Mouse (Mus musculus): ENCODE results near the gene Dis3. TPM values are rescaled to one million over a fixed set of nuclear protein-coding genes. Genes with fewer than 3 reads are reported as not detected.
A peak's percentile ranks its signal among the peaks of the same experiment; 100 is the strongest.
"Not testable (repeated sequence)": the region's sequence is repeated elsewhere in the genome, so short reads cannot be mapped to it uniquely, and the experiment has no call there.

The Dis3 gene
- polyA plus RNA-seq, 1 experiment from 2014 or later: 24.8 TPM

DNA sequence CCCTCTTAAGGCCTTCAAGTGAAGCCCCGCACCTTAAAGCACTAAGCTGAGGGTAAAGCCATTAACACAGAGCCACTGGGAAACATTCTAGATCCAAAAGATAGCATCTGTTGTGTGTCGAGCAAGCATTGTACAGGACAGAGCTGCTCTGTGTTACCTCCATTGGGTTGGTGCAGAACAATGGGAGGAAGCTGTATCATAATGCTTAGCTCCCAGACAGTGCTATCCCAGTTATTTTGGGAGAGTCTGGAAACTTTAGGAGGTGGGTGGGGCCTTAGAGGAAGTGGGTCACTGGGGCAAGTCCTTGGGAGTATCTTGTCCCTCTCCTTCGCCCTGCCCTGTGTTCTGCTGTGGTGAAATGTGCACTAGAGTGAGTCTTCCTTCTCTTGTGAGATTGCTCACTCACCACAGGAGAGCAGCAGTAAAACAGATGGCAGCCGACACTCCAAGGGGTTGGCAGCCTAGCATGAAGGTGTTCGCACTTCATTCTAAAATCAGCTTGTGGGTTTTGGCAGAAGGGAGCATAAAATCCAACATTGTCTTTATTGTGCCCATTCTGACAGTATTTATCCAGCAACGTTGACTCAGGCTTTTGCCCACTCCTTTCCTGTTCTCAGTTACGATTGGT, 40.5 kb downstream of the Dis3 start:
- H3K36me3 ChIP-seq (ENCODE audit: poor library complexity, severe bottlenecking): peaks cover 44% of the 10 kb centered on the region

DNA sequence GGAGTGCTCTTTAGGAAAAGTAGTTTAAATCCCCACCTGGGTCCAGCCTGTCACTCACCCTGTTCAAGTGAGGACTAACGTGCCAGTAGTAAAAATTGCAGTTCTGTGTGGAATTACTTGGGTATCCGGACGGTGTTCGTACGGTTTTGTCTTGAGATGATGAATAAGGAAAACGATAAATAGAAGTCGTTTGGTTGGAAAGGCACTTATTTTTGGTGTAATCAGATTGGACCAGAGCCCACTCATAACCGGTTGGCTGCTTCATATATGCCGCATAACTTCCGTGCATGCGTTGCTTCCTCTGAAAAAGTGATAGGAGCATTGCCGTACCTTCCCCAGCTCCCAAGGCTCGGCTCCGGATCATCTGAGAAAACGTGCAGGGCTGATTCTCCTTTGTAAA, 52.8 kb downstream of the Dis3 start:
- Histone ChIP-seq H3K27me3 (no peaks in the 10 kb centered on the region), H3K9ac (peak overlapping the region; percentile 96), H3K4me2 (peak overlapping the region; percentile 78), H3K9me3 (replicated peaks) (no peaks in the 10 kb centered on the region), H3K4me3 (peak overlapping the region; percentile 99), H3K27ac (no peak overlapping the region; the same call in 1 of the 2 replicates), H3K36me3 (ENCODE audit: poor library complexity, severe bottlenecking) (peaks cover 3% of the 10 kb centered on the region; the same call in 1 of the 2 replicates), H3K4me1 (peaks cover 30% of the 10 kb centered on the region)
- peak; percentile 44; the same call in 1 of the 2 replicates for ATAC-seq
- WGBS: 1% methylated on average over 15 of the region's 15 CpGs

More for the DNA sequence above, 40.5 kb downstream of the Dis3 start:
- no peak overlapping the region for H3K4me2 ChIP-seq
- H3K9me3 ChIP-seq (replicated peaks): no peaks in the 10 kb centered on the region
- ATAC-seq: 0 out of 2 replicates have a peak, but pooled peaks have one; percentile 51
- no peaks in the 10 kb centered on the region for H3K4me1 ChIP-seq
- no peaks in the 10 kb centered on the region for H3K27me3 ChIP-seq
- 86% methylated on average over 7 of the region's 7 CpGs for WGBS
- H3K9ac ChIP-seq: no peak overlapping the region
- no peak overlapping the region for H3K4me3 ChIP-seq
- H3K27ac ChIP-seq: no peak overlapping the region

DNA sequence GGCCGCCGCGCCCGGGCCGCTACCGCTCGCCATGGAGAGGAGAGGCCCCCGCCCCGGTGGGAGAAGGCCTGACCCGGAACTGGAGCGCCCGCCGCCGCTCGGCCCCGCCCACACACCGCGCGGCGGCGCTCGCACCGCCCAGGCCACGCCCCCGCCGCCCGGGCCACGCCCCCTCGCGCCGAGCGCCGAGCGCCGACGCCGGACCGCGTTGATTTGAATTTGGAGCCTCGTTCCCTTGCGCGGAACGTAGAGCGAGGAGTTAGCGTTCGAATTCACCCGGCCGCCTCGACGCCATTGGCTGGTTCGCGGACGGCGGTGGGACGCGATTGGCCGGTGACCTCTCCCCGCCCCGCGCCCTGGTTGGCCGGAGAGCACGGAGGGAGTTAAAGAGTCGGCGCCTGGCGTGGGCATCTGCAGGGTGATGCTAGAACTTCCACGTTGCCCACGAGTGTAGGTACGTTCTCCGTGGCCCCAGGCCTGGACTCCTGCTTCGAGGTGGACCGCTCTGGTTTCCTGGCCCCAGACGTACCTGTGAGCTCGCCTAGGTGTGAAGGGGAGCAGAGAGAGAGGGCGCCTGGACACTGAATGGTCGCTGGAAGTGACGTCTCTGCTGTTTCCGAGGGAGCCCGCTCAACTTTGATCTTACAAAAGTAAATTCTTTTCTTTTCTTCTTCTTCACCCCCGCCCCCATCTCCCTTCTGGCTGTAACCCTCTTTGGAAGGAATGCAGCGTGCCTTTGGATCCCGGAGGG, 53.4 kb downstream of the Dis3 start, which contains the start of the genes Mzt1 and Bora:
Mzt1 (minus strand) TSS at position 104 of the 751 bp plus-strand sequence.
Bora (plus strand) TSS at position 192 of the 751 bp plus-strand sequence.
- H3K4me1 ChIP-seq: peaks cover 35% of the 10 kb centered on the region
- WGBS: under 1% methylated on average over 61 of the region's 81 CpGs
- H3K27me3 ChIP-seq: no peaks in the 10 kb centered on the region
- peaks cover 1% of the 10 kb centered on the region; the same call in 1 of the 2 replicates for H3K36me3 ChIP-seq (ENCODE audit: poor library complexity, severe bottlenecking)
- H3K27ac ChIP-seq: peak within 1 kb of the TSS; percentile 83
- H3K9me3 ChIP-seq (replicated peaks): no peaks in the 10 kb centered on the region
- H3K9ac ChIP-seq: peak within 1 kb of the TSS; percentile 96
- peak; percentile 96 for ATAC-seq
- H3K4me3 ChIP-seq: peak within 1 kb of the TSS; percentile 99
- peak within 1 kb of the TSS; percentile 78 for H3K4me2 ChIP-seq

DNA sequence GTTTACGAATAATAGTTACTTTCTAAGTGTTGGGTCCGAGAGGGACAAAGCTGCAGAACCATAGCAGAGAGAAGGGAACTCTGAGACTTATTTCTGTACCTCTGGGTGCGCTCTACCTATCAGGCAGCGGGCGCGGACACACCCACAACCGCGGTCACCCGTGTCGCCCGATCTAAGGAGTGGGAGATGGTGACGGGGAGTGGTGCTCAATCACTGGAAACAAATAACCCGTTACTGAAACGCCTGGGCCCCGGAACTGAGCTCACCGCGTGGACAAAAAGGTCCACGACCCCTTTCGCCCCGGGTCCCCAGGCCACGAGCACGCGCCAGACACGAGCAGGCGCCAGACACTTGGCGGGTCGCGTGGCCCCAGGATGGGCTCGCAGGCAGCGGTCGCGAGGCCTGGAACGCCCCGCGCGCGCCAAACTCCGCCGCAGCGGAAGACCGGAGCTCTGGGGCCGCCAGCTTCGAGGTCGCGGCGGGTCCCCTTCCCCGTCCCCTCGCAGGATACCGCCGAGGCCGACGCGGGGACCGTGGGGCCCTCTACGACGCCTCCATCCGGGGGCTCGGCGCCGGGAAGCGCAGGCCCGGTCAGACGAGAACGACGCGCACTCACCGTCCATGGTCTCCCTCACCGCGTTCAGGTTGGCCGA, 54.1 kb downstream of the Dis3 start:
- no peaks in the 10 kb centered on the region for H3K36me3 ChIP-seq (ENCODE audit: poor library complexity, severe bottlenecking)
- peak overlapping the region; percentile 96 for H3K9ac ChIP-seq
- peaks cover 38% of the 10 kb centered on the region for H3K4me1 ChIP-seq
- ATAC-seq: peak; percentile 34
- H3K4me3 ChIP-seq: peak overlapping the region; percentile 99
- peak overlapping the region; percentile 78 for H3K4me2 ChIP-seq
- H3K27ac ChIP-seq: peak overlapping the region; percentile 83
- no peaks in the 10 kb centered on the region for H3K9me3 ChIP-seq (replicated peaks)
- H3K27me3 ChIP-seq: no peaks in the 10 kb centered on the region
- under 1% methylated on average over 55 of the region's 70 CpGs for WGBS

DNA sequence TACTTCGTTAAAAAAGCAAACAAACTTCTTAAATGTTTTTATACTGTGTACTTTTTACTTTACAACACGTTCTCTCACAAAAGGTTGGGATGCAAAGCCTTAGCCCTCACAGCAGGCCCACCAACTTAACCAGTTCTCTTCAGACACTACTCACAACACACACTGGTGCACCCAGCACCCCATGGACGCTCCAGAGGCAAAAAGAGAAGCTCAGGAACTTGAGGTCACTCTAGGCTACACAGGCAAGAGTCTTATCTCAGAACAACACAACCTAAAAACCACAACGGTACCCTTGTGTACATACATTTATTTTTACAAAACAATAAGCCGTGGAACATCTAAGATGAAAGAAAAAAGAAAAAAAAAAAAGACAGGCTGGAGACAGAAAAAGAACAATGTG, 54.9 kb downstream of the Dis3 start:
- Histone ChIP-seq H3K36me3 (ENCODE audit: poor library complexity, severe bottlenecking) (no peaks in the 10 kb centered on the region), H3K27ac (no peak overlapping the region), H3K27me3 (no peaks in the 10 kb centered on the region), H3K9me3 (replicated peaks) (no peaks in the 10 kb centered on the region), H3K4me1 (peaks cover 38% of the 10 kb centered on the region), H3K9ac (peak overlapping the region; percentile 96), H3K4me3 (peak overlapping the region; percentile 99), H3K4me2 (peak overlapping the region; percentile 78)
- WGBS: 7% methylated on average over 5 of the region's 5 CpGs
- no peak for ATAC-seq

DNA sequence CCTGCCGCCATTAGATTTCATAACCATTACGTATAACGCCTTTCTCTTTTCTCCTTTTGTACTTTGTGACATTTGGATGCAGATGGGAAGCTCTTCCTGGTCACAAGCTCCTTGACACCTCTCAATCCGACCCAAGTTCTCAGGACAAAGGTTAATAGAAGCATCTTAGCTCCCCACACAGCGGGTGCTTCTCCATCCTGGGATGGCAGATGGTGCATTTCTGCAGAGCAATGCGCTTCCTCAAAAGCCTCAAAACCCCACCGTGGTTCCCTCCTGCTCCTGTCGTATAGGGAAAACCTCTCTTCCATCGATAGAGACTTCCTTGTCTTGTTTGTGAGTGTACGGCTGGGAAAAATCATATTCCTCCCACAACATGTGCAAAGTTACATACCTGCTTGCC, 55.5 kb downstream of the Dis3 start:
- 28% methylated on average over 10 of the region's 10 CpGs for WGBS
- Histone ChIP-seq H3K4me3 (peak overlapping the region; percentile 99), H3K36me3 (ENCODE audit: poor library complexity, severe bottlenecking) (peaks cover 5% of the 10 kb centered on the region; the same call in 1 of the 2 replicates), H3K27ac (no peak overlapping the region; the same call in 1 of the 2 replicates), H3K9me3 (replicated peaks) (no peaks in the 10 kb centered on the region), H3K4me1 (peaks cover 38% of the 10 kb centered on the region), H3K4me2 (peak overlapping the region; percentile 78), H3K9ac (peak overlapping the region; percentile 45), H3K27me3 (no peaks in the 10 kb centered on the region)
- no peak for ATAC-seq

DNA sequence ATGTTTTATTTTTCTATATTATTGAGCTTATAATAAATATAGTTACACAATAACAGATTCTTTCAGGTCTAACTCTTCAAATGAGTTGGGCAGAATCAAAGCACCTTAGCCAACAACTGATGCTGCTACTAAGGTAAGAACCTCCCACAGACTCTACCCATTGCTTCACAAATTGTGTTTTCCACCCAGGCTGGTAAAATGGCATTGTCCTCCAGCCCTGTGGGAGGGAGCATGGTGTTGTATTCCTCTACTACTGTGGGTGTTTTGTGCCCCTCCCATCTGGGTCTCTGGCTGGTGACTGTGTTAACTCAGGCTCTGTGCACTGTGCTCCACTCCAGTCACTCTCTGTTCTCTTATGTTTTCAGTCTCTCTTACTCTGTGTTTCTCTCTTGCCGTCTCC, 56.1 kb downstream of the Dis3 start:
- no peak overlapping the region for H3K27ac ChIP-seq
- no peak for ATAC-seq

DNA sequence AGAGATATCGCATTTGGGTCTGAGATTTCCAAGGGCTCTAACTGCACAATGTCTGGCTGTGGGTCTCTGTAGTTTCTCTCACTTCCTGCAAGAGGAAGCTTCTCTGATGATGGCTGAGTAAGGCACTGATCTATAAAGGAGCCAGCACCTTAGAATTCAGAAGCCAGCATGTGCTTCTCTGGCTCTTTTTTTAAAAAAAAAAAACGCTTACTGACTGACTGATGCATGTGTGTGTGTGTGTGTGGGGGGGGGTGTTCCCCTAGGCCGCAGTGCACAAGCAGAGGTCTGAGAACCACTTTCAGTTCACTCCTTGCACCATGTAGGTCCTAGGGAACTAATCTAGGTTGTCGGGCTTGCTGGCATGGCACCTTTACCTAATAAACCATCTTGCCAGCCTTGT, 58.2 kb downstream of the Dis3 start:
- H3K36me3 ChIP-seq (ENCODE audit: poor library complexity, severe bottlenecking): peaks cover 15% of the 10 kb centered on the region
- no peak overlapping the region for H3K27ac ChIP-seq
- H3K9me3 ChIP-seq (replicated peaks): no peaks in the 10 kb centered on the region
- no peaks in the 10 kb centered on the region for H3K27me3 ChIP-seq
- whole genome bisulfite sequencing: 67% methylated on average over 4 of the region's 4 CpGs
- H3K4me1 ChIP-seq: peaks cover 30% of the 10 kb centered on the region
- no peak overlapping the region for H3K4me3 ChIP-seq
- no peak overlapping the region for H3K9ac ChIP-seq
- no peak overlapping the region for H3K4me2 ChIP-seq
- ATAC-seq: no peak

More for the DNA sequence above, 56.1 kb downstream of the Dis3 start:
- Histone ChIP-seq H3K9me3 (replicated peaks) (no peaks in the 10 kb centered on the region), H3K36me3 (ENCODE audit: poor library complexity, severe bottlenecking) (peaks cover 8% of the 10 kb centered on the region; the same call in 1 of the 2 replicates), H3K9ac (peak overlapping the region; percentile 45), H3K4me3 (peak overlapping the region; percentile 99; the same call in 1 of the 2 replicates), H3K4me1 (peaks cover 38% of the 10 kb centered on the region), H3K4me2 (peak overlapping the region; percentile 78), H3K27me3 (no peaks in the 10 kb centered on the region)
- 58% methylated on average over 1 of the region's 1 CpGs for whole genome bisulfite sequencing

DNA sequence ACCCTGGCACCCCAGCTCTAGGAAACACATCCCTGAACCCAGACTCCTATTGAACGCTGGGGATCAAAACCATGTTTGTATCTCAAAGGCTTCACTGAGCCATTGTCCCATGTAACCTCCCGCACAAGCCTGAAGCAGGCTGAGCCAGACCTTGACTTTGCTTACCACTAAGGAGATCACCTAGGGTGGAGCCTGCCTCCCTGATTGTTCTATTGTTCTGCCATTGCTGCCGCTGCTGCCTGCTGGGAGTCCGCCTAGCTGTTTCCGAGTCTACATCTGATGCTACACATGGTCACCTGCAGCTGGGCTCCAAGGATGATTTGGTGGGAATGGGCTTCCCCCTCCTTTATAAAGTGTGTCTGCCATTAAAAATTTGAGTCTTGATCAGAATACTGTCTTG, 60.3 kb downstream of the Dis3 start:
- not testable (repeated sequence) for H3K27ac ChIP-seq

DNA sequence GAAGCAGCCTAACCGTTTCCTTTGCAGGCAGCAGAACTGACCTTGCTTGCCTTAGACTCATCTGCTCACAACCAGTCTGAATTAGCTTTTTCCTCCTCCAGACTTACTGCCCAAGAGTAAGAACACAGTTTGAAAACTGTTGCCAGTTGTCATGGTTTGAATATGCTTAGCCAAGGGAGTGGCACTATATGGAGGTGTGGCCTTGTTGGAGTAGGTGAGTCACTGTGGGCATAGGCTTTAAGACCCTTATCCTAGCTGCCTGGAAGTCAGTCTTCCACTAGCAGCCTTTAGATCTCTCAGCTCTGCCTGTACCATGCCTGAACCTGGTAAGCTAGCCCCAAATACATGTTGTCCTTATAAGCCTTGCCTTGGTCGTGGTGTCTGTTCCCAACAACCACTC, 61.9 kb downstream of the Dis3 start:
- ATAC-seq: no peak
- 82% methylated on average over 2 of the region's 2 CpGs for WGBS
- Histone ChIP-seq H3K9me3 (replicated peaks) (no peaks in the 10 kb centered on the region), H3K4me1 (peaks cover 12% of the 10 kb centered on the region; the same call in 1 of the 2 replicates), H3K27ac (no peak overlapping the region), H3K27me3 (no peaks in the 10 kb centered on the region), H3K36me3 (ENCODE audit: poor library complexity, severe bottlenecking) (peaks cover 29% of the 10 kb centered on the region), H3K4me3 (no peak overlapping the region), H3K9ac (no peak overlapping the region), H3K4me2 (no peak overlapping the region)

More for the DNA sequence above, 60.3 kb downstream of the Dis3 start:
- not testable (repeated sequence) for H3K4me3 ChIP-seq; H3K9ac ChIP-seq; H3K4me2 ChIP-seq; H3K27me3 ChIP-seq; ATAC-seq; H3K9me3 ChIP-seq (replicated peaks)
- H3K36me3 ChIP-seq (ENCODE audit: poor library complexity, severe bottlenecking): peaks cover 21% of the 10 kb centered on the region
- peaks cover 22% of the 10 kb centered on the region for H3K4me1 ChIP-seq
- WGBS: 58% methylated on average over 5 of the region's 5 CpGs

DNA sequence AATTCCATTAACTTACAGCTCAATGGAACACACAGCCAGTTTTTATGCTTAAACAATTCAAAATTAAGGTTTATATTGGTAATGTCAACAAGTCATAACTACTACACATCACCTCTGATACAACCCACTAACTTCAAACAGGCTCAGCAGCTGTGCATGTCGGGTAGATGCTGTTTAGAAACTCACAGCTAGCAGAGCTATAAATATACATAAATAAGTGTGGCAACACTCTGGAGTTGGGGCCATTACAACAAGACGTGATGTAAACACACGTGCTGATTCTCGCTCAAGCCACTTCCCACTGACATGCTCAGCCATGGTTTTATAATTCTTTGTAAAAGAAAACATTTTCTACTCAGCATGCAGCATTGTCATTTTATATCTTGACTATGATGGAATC, 63.5 kb downstream of the Dis3 start:
- no peak overlapping the region for H3K4me2 ChIP-seq
- H3K27me3 ChIP-seq: no peaks in the 10 kb centered on the region
- H3K4me3 ChIP-seq: no peak overlapping the region
- H3K9me3 ChIP-seq (replicated peaks): no peaks in the 10 kb centered on the region
- H3K4me1 ChIP-seq: peaks cover under 1% of the 10 kb centered on the region; the same call in 1 of the 2 replicates
- H3K27ac ChIP-seq: no peak overlapping the region
- no peak for ATAC-seq
- 85% methylated on average over 4 of the region's 4 CpGs for WGBS
- peaks cover 34% of the 10 kb centered on the region for H3K36me3 ChIP-seq (ENCODE audit: poor library complexity, severe bottlenecking)
- H3K9ac ChIP-seq: no peak overlapping the region

DNA sequence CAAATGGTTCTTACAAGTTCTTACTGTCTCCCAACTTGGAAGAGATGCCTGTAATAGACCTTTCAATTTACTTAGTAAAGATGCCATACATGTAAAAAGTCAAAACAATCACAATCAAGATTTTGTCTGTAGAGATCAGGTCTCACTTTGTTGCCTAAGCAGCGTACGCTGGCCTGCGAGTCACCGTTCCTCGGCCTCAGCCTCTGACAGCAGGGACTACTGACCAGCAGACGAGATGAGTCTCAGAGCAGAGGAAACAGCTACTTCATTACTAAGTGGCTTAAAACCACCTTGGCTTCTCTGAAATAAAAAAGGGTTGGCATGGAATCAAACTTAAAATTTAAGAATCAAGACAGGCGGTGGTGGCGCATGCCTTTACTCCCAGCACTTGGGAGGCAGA, 64.7 kb downstream of the Dis3 start:
- not testable (repeated sequence) for H3K4me3 ChIP-seq; ATAC-seq; H3K9me3 ChIP-seq (replicated peaks); H3K4me2 ChIP-seq; H3K27me3 ChIP-seq; H3K27ac ChIP-seq; H3K9ac ChIP-seq; H3K4me1 ChIP-seq
- H3K36me3 ChIP-seq (ENCODE audit: poor library complexity, severe bottlenecking): peaks cover 34% of the 10 kb centered on the region
- 95% methylated on average over 8 of the region's 8 CpGs for WGBS

Data from forebrain, embryonic 13.5 days (tissue).